Mouse (Mus musculus): Measurements from ENCODE around the gene Ninj1.

DNA sequence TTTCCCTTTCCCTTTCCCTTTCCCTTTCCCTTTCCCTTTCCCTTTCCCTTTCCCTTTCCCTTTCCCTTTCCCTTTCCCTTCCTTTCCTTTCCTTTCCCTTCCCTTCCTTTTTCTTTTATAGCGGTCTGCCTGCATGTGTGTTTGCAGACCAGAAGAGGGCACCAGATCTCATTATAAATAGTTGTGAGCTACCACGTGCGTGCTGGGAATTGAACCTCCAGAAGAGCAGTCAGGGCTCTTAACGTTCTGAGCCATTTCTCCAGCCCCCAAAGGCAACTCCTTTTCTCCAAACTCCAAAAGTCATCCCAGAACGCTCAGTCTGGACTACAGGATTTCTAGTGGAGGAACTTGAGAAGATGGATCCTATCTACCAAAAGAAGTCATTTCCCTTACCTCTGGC lies 33.6 kb downstream of the Ninj1 start:
- TF ChIP-seq POLR2A (IDR thresholded peaks at IDR 0.05; ENCODE audit: insufficient read length, low read depth), result no peak
- no peak for TF ChIP-seq CEBPB (IDR thresholded peaks at IDR 0.05; ENCODE audit: insufficient read depth, poor library complexity, severe bottlenecking)
- TF ChIP-seq E2F4 (IDR thresholded peaks at IDR 0.05; ENCODE audit: insufficient read depth), result no peak
- TF ChIP-seq MYOD1 (IDR thresholded peaks at IDR 0.05; ENCODE audit: control insufficient read depth in 1 of 3, insufficient read length in 2 of 3, low read depth in 2 of 3), result no peak
- TF ChIP-seq USF1 (IDR thresholded peaks at IDR 0.05; ENCODE audit: low read depth), result no peak
- no peak for TF ChIP-seq MAX (IDR thresholded peaks at IDR 0.05; ENCODE audit: low read depth)
- no peak for TF ChIP-seq MYOG (IDR thresholded peaks at IDR 0.05; ENCODE audit: control insufficient read depth in 1 of 3, insufficient read depth in 1 of 3, insufficient read length in 2 of 3, low read depth in 2 of 3)
- no peak for TF ChIP-seq REST (IDR thresholded peaks at IDR 0.05; ENCODE audit: insufficient read depth, insufficient read length)
- TF ChIP-seq SRF (IDR thresholded peaks at IDR 0.05; ENCODE audit: control insufficient read depth, insufficient read length, low read depth), result no peak
- TF ChIP-seq TCF12 (IDR thresholded peaks at IDR 0.05; ENCODE audit: insufficient read depth, poor library complexity, severe bottlenecking), result no peak
- TF ChIP-seq TCF3 (IDR thresholded peaks at IDR 0.05; ENCODE audit: insufficient read length, low read depth), result no peak
